In the genomic region with DNA sequence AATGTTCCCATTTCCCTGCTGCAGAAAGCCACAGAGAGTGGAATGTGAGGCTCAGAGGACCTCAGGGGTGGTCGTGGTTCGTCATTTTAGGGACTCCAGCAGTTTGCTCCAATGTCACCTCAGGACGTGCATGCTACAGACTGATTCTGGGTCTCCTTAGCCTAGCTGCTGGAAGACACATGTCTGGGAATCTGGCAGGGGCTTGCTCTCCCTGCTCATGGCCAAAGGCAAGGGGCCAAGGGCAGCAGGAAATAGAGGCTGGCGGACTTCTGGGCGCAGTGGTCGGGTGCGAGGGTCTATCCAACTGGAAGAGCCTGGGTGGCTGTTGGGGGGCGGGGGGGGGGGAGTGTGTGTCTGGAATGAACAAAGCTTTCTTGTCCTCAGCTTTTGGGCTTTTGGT, we compare ENCODE assay signal across 37 mouse cellular contexts. TPM values are rescaled to one million over a fixed set of nuclear protein-coding genes. Genes with fewer than 3 reads are reported as not detected.
"Had no signal": no experiment of that assay in that cellular context is flagged by ENCODE, and none has a peak within 500 bp of the region (broad histone marks: within the 10 kb centered on the region; RNA-seq: fewer than 3 reads in every experiment).

No protein-coding gene starts in this region.

RNA-seq across cellular contexts. Expression of a gene that starts 6.1 kb away (rescaled TPM):
- total RNA-seq: left cerebral cortex, adult 2 months; left cerebral cortex, postnatal 14 days; left cerebral cortex, postnatal 25 days; left cerebral cortex, postnatal 36 days; liver, adult 2 months; megakaryocyte progenitor cell, adult 5-6 weeks; megakaryocyte, adult 5-6 weeks; megakaryocyte-erythroid progenitor cell, adult 5-6 weeks; midbrain, postnatal 0 days; monocyte, adult 5-6 weeks had no signal
- polyA plus RNA-seq: limb, embryonic 10.5 days; limb, embryonic 11.5 days; limb, embryonic 12.5 days; limb, embryonic 13.5 days; limb, embryonic 15.5 days; liver, adult 2 months; liver, embryonic 11.5 days; liver, embryonic 12.5 days; liver, embryonic 16.5 days; liver, postnatal 0 days; macrophage; midbrain, embryonic 10.5 days; midbrain, embryonic 11.5 days; midbrain, embryonic 12.5 days; midbrain, embryonic 13.5 days; midbrain, embryonic 14.5 days; midbrain, embryonic 16.5 days; midbrain, postnatal 0 days; neural tube, embryonic 11.5 days; neural tube, embryonic 12.5 days had no signal

RNA-seq across cellular contexts. Expression of a gene that starts 29.1 kb away (rescaled TPM):
- total RNA-seq: left cerebral cortex, adult 2 months; left cerebral cortex, adult 8-10 months; left cerebral cortex, postnatal 10 days; left cerebral cortex, postnatal 14 days; left cerebral cortex, postnatal 25 days; left cerebral cortex, postnatal 36 days; left cerebral cortex, postnatal 4 days; liver, adult 2 months; megakaryocyte progenitor cell, adult 5-6 weeks; megakaryocyte, adult 5-6 weeks; megakaryocyte-erythroid progenitor cell, adult 5-6 weeks; midbrain, postnatal 0 days had no signal
- polyA plus RNA-seq: limb, embryonic 10.5 days; limb, embryonic 11.5 days; limb, embryonic 12.5 days; limb, embryonic 13.5 days; limb, embryonic 15.5 days; liver, embryonic 12.5 days; liver, embryonic 13.5 days; liver, embryonic 15.5 days; liver, embryonic 16.5 days; lung, adult 2 months; lung, embryonic 14.5 days; macrophage; midbrain, embryonic 10.5 days; midbrain, embryonic 11.5 days; midbrain, embryonic 12.5 days; midbrain, embryonic 13.5 days; midbrain, embryonic 14.5 days; midbrain, embryonic 15.5 days; midbrain, embryonic 16.5 days; myocyte; neural tube, embryonic 11.5 days; neural tube, embryonic 12.5 days had no signal
